Mouse (Mus musculus) naive thymus-derived CD4-positive, alpha-beta T cell, adult 2 months (primary cell): Measurements from ENCODE around the gene Folr1.

Source experiments
- DNase-seq: peaks from one replicate; pipeline ENCODE4 v3.0.0-alpha.2; 2011; ENCODE audit warnings: low read depth

Folr1 gene

GRCm38 (mm10) chr7:101833352-101833751, 37.2 kb downstream of the Folr1 start:
- DNase-seq = no peak

GRCm38 (mm10) chr7:101832372-101832771, 38.2 kb downstream of the Folr1 start:
- no peak for DNase-seq

DNA sequence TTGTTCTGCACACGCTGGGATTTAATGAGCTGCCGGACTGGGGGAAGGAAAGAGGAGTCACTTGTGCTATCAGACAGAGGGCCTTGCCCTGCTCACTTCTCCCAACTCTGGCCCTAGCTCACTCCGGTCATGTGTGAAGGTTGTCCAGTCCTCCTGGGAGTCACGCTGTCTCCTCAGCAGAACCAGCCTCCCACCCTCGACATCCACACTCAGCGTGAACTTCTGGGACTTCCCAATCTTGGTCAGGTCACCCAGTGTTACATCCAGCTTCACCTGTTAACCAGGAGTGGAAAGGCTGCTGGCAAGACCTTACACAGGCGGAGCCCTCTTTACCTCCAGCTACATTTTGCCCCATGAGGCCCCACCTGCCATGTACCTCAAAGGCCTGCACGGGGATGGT, 39.2 kb downstream of the Folr1 start:
- DNase-seq = no peak

DNA sequence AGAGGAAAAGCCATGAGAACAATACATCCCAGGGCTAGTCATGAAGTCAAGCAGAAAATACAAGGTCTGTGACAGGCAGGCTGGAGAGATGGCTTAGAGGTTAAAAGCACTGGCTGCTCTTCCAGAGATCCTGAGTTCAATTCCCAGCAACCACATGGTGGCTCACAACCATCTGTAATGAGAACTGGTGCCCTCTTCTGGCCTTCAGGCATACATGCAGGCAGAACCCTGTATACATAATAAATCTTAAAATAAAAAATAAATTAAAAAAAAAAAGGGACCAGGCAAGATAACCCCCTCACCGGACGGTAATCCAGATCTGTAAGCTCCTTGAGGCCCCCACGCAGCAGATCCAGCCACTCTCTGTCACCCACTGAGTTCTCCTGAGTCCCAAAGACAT, 40.2 kb downstream of the Folr1 start:
- no peak for DNase-seq

- DNase-seq = no peak
These were observed 46.6 kb downstream of the Folr1 start for GRCm38 (mm10) chr7:101823758-101824630.

DNA sequence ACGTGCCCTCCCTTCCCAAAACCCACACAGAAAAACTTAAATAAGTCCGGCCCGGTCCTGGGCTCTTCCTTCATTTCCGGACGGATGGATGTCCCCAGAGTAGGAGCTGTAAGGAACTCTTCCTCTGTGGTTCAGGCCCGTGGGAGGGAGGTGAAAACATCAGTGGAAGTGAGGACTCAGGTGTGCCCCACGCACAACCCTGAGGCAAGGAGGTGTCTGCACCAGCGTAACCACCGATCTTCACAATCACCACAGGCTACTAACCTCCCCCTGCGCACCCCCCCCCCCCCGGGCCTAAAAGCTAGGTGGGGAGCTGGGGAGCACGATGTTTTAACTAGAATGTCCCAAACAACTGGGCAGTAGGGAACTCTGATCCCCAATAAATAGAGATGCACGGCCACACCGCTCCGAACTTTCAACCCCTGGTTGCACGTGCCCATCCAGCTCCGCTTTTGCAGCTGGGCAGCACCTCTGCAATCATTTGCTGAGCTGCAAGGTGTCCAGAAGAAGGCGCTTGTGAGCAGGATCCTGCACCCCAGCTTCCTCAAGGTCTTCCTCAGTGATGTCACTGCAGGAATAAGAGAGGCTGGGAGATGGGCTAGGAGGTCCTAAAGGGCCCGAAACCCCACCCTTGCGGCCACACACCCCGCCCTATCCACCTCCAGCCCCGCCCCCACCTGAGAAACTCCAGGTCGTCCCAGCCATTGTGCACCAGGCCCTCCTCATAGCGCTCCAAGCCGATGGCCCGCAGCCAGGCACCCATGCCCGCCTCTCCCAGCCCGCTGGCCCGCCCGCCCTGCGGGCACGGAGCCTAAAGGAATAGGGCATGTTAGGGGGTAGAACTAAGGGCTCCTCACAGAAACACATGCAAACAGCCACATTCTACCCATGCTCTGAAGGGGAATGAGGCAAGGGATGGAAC, 47.5 kb downstream of the Folr1 start:
- no peak for DNase-seq

GRCm38 (mm10) chr7:101821571-101822501, 48.8 kb downstream of the Folr1 start:
- DNase-seq = peak; percentile 49

DNA sequence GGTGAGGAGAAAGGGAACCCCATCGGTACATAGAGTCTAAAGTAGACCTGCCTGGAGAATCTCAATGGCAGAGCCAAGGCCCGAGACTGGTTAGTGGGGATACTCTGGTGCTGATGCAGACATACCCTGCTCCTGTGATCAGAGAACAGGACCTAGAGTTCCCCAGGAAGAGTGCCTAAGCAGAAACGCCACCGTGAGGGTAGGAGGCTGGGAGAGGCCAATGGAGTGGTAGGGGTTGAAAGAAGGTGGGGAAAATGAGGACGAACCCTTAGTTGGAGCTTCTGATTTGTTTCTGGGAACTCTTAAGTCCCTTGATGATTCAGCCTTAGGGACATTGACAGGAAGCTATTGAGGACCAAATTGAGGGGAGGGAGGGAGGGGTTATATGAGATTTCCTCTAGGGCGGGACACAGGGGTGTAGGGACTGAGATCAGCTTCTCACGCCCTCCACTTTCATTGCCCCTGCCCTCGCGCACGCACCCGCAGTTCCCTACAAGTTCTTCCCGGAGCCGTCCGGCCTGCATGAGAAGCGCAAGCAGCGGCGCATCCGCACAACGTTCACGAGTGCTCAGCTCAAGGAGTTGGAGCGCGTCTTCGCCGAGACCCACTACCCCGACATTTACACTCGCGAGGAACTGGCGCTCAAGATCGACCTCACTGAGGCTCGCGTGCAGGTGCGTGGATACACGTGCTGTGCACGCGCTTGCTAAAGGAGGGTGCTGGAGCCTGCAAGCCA, 50.1 kb downstream of the Folr1 start:
- peak; percentile 40 for DNase-seq

DNA sequence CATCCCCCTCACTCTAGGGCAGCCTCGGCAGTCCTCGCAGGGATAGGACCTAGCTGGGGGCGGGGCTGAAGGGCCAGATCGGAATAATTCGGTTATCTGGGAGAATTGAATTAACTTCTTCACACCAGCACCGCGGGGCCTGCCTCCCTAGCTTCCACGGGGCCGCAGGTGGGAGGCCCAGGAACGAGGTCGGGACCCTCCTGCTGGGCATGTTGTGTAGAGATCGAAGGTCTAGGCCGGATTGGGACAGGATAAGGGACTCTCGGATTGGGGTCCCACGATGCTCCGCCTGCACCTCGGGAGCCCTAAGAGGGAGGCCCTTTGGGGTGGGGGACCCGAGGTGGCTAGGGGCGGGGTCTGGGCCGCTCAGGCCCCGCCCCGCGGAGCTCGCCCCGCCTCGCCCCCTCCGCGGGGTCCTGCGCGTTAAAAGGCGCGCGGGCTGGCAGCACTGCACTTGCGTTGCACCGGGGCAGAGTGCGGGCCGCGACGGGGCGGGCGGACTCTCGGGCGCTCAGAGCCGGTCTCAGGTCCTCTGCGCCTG, 52.7 kb downstream of the Folr1 start, which contains the start of gene Phox2a:
Phox2a (plus strand) TSS at position 453 of the 541 bp plus-strand sequence.
- no peak for DNase-seq
